Mouse (Mus musculus): ENCODE results near the gene Opcml. TPM values are rescaled to one million over a fixed set of nuclear protein-coding genes. Genes with fewer than 3 reads are reported as not detected.
A peak's percentile ranks its signal among the peaks of the same experiment; 100 is the strongest.

The Opcml gene
- total RNA-seq, 2 experiments from 2014 or later: 263 to 264 TPM

GRCm38 (mm10) chr9:28642766-28643165, 852.2 kb downstream of the Opcml start:
- DNase-seq: no peak

- DNase-seq: no peak
Observed at GRCm38 (mm10) chr9:28644063-28644462, 853.5 kb downstream of the Opcml start.

- no peak for DNase-seq
Observed at GRCm38 (mm10) chr9:28650089-28650488, 859.5 kb downstream of the Opcml start.

GRCm38 (mm10) chr9:28659996-28660395, 869.4 kb downstream of the Opcml start:
- no peak for DNase-seq

DNA sequence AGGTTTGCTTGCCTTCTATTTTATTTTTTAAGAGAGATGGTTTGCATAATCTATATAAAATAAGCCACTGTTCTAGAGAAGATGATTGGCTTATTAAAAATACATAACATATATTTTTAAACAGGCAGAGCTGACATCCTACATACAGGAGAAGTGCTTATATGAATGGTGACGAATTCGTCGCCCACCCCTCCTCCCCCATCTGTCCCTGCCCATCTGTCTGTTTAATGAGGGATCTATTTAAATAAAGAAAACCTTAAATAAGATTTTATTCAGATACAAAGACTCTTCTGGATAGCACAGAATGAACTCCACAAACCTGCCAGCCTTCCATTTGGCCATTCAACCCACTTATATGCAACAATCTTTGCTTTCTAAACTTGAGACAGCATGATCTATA, 872.3 kb downstream of the Opcml start:
- DNase-seq: peak; percentile 12 to 17

GRCm38 (mm10) chr9:28680309-28680708, 889.7 kb downstream of the Opcml start:
- no peak for DNase-seq

GRCm38 (mm10) chr9:28681252-28682037, 890.9 kb downstream of the Opcml start:
- DNase-seq: no peak

GRCm38 (mm10) chr9:28683951-28684470, 893.4 kb downstream of the Opcml start:
- DNase-seq: no peak

- DNase-seq: no peak
Observed at GRCm38 (mm10) chr9:28686942-28687611, 896.5 kb downstream of the Opcml start.

DNA sequence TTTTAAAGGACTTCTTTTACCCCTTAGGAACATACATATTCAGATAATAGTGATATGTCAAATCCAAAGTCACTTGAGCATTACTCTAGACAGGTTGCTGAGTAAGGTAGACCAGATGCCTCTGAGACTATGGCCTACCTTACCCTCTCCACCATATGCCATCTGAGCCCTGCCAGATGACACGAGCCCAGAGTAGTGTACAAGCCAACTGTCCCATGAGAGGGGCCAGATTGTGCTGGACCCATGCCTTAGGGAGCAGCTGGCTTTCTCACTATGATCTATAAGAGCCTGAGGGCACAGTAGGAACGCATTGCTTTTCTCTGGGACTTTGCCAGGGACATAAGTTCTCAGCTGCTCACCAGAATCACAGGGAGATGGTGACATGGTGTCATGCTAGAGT, 899.6 kb downstream of the Opcml start:
- peak in 1 of 2 experiments; percentile 15 for DNase-seq

DNA sequence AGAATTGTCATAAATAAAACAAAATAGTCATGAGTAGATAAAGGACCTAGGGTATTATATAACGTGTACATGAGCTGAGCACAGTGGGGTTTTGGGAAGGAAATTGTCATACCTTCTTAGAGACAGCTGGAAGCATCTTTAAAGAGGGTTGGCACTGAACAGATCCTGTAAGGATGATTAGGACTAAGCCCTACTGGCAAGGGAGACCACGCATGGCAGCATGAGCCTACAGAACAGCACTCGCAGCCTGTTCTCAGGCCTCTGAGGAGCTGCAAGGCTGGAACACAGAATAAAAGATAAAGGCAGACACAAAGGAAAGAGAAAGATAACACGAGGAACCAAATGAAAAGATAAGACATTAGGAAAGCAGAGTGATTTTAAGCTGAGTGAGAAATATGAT, 915.2 kb downstream of the Opcml start:
- no peak for DNase-seq

DNA sequence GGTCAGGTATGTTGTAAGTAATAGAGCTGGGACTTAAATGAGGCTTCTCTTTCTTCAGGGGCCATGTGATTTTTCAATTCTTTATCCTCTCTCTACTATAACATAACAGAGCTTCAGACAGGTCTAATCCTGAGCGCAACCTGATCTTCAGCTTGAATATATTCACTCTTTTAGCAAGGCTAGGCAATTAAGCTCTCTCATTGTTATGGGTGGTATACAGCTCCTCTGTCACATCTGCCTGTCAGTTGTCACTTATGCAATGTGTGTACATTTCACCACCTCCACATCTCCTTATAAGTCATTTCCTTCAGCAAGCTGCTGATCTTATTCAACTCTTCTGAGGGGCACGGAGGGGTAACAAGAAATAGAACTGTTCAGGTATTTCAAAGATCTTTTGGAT, 924.0 kb downstream of the Opcml start:
- DNase-seq: no peak

GRCm38 (mm10) chr9:28720186-28720585, 929.6 kb downstream of the Opcml start:
- DNase-seq: no peak

DNA sequence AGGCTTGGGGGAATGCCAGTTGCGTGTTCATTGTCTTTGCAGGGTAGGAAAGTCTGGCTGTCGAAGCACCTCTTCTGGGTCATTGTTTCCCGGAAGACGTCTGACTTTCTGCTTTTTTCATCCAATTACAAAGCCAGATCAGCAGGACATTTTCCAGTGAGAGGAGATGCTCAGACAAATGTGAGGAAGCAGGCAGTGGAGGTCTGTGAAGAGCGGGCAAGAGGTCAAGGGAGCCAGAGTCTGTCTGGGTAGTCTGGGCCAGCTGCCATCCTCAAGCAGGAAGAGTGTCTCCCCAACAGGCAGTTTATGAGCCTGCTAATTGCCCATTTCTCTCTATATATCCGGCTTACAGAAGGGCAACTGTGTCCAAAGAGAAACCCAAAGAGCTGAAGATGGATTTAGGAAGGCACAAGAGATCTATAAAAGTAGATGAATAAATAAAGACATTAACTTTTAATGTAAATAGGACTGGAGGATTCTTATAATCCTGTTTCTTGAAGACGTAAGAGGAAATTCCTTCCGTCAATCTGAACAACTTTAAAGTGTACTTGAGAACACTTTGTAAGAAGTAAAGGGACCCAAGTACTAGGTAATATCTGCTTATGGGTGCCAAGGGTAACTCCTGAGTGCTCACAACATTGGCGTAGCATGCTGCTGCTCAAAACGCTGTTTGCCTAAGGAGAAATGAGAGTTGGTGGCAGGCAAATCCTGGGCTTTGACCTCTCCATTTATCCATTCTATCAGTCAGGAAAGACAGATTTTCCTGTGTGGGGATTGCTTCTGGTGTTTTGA, 941.4 kb downstream of the Opcml start:
- no peak for DNase-seq

GRCm38 (mm10) chr9:28737955-28738354, 947.4 kb downstream of the Opcml start:
- no peak for DNase-seq

GRCm38 (mm10) chr9:28738451-28738860, 947.9 kb downstream of the Opcml start:
- peak; percentile 45 to 56 for DNase-seq

GRCm38 (mm10) chr9:28744771-28745170, 954.2 kb downstream of the Opcml start:
- no peak for DNase-seq

DNA sequence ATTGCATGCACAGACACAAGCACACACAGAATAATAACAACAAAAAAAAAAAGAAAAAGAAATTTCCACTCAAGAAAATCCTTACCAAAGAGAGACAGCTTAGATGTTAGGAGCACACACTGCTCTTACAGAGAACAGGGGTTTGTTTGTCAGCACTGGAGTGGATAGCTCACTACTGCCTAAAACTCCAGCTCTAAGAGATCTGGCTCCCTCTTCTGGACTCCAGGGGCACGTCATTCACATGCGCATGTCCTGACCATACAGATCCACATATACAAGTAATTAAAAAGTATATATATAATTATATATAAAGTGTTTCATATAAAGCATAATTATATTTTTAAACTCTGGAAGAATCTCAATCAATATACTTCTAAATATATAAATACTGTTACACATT, 958.3 kb downstream of the Opcml start:
- peak in 1 of 2 experiments; percentile 12 for DNase-seq

- no peak for DNase-seq
Observed at GRCm38 (mm10) chr9:28752908-28753307, 962.3 kb downstream of the Opcml start.

DNA sequence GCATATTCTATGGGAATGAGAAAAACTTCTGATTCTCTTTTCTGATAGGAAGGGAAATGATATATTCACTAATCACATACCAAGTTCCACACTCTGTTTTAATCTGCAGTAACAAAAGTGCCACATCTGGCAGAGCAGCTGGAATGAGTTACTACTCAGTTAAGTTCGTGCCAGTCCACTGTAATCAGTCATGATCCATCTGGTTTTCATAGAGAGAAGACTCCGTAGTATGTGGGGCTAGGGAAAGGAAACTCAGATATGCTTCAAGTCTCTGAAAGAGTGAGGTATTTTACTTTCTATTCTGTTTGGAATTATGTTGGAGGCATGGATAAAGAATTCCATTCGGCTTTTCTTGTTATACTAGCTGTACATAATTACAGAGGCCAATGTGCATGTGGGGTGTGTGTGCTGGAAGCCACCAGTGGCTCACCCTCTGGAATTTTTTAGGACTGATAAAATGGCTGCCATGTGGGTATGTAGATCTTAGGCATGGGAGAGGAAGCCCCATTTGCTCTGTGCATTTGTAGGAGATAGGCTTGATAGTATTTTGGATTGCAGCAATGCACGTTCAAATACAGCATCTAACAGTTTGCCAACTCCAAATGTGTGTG, 966.4 kb downstream of the Opcml start:
- no peak for DNase-seq

- no peak for DNase-seq
Observed at GRCm38 (mm10) chr9:28761460-28761859, 970.9 kb downstream of the Opcml start.

DNA sequence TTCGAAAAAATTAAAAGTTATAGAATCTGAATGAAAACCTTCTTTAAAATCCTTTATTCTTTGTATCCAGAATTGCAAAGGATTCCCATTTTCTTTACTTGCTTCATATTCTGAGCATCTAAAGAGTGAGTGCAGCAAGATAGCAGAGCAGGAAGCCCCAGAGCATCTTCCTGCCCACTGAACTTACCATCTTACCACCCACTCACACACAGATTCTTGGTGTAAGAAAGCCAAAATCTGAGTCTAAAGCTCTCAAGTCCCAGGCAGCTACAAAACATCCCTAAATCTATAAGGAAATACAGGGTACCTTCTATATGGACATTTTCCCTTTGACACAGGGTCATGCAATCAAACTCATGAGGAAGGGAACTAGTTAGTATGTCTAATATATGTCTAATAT, 973.6 kb downstream of the Opcml start:
- DNase-seq: no peak
